Mouse (Mus musculus) heart, embryonic 12.5 days (tissue): ENCODE data around the gene Dynlt3. TPM values are rescaled to one million over a fixed set of nuclear protein-coding genes. Genes with fewer than 3 reads are reported as not detected.
"Not testable (repeated sequence)": the region's sequence is repeated elsewhere in the genome, so short reads cannot be mapped to it uniquely, and the experiment has no call there.

Experiments
- ATAC-seq: fragments of 200-750 bp; cut with Nextera tagmentation; 2 replicates; pipeline ENCODE4 v1.8.0; 2017; ENCODE audit warnings: moderate TSS enrichment, moderate library complexity; ENCODE audit not compliant: insufficient number of reproducible peaks, low FRiP score
- H3K27ac ChIP-seq: fragments of 300-500 bp; sonication (generic); 2 replicates; pipeline ENCODE4 v1.5.1; 2016; ENCODE audit warnings: mild to moderate bottlenecking, moderate library complexity; ENCODE audit not compliant: poor library complexity, severe bottlenecking
- H3K27me3 ChIP-seq: fragments of 300-500 bp; sonication (generic); replicated peaks from 2 replicates; pipeline ENCODE4 v1.6.1; 2016; ENCODE audit warnings: mild to moderate bottlenecking, moderate library complexity
- H3K36me3 ChIP-seq: fragments of 300-500 bp; sonication (generic); 2 replicates; pipeline ENCODE4 v1.6.1; 2016; ENCODE audit warnings: mild to moderate bottlenecking, moderate library complexity
- H3K4me1 ChIP-seq: fragments of 300-500 bp; sonication (generic); replicated peaks from 2 replicates; pipeline ENCODE4 v1.6.1; 2016; ENCODE audit warnings: mild to moderate bottlenecking
- H3K4me2 ChIP-seq: fragments of 300-500 bp; sonication (generic); 2 replicates; pipeline ENCODE4 v1.6.1; 2016; ENCODE audit warnings: mild to moderate bottlenecking, moderate library complexity
- H3K4me3 ChIP-seq: fragments of 300-500 bp; sonication (generic); 2 replicates; pipeline ENCODE4 v1.5.1; 2016; ENCODE audit warnings: mild to moderate bottlenecking
- H3K9ac ChIP-seq: fragments of 300-500 bp; sonication (generic); 2 replicates; pipeline ENCODE4 v1.6.1; 2016; ENCODE audit warnings: mild to moderate bottlenecking, moderate library complexity
- H3K9me3 ChIP-seq: fragments of 300-500 bp; sonication (generic); replicated peaks from 2 replicates; pipeline ENCODE4 v1.6.1; 2016; ENCODE audit warnings: mild to moderate bottlenecking, moderate library complexity
- WGBS: fragments of 180-500 bp; shearing (Covaris S2); methylation state at CpG from one replicate; pipeline ENCODE4 v1.1.7; 2016; 5-methylcytosine and 5-hydroxymethylcytosine counted together
- polyA plus RNA-seq: library from polyadenylated mRNA; unstranded; fragments of >200 nt; fragmentation: Nextera tagmentation; extraction: Ambion mirVana; gene quantifications from 2 replicates; pipeline ENCODE4 v1.2.1, GENCODE M21; 2016

Gene Dynlt3
- 61.1 and 63.2 TPM in 2 replicates for polyA plus RNA-seq

- H3K9ac ChIP-seq, result peak within 1 kb of the TSS; percentile 77
- H3K36me3 ChIP-seq, result no peaks in the 10 kb centered on the region
- H3K27me3 ChIP-seq, result no peaks in the 10 kb centered on the region
- ATAC-seq, result peak; percentile 100
- peak within 1 kb of the TSS; percentile 85 for H3K27ac ChIP-seq
- peak within 1 kb of the TSS; percentile 62 for H3K4me3 ChIP-seq
- H3K4me2 ChIP-seq, result peak within 1 kb of the TSS; percentile 70
- no peaks in the 10 kb centered on the region for H3K4me1 ChIP-seq
- H3K9me3 ChIP-seq, result no peaks in the 10 kb centered on the region; the same call in 1 of the 2 replicates
- 8% methylated on average over 30 of the region's 30 CpGs for WGBS
Measured at GRCm38 (mm10) chrX:9662391-9663111, at the start of gene Dynlt3. Gene Dynlt3 (minus strand): TSS chrX:9663003.

GRCm38 (mm10) chrX:9699815-9700214, 37.0 kb upstream of the Dynlt3 start:
- H3K4me1 ChIP-seq, result no peaks in the 10 kb centered on the region
- H3K4me2 ChIP-seq, result no peak overlapping the region
- no peak overlapping the region for H3K4me3 ChIP-seq
- no peaks in the 10 kb centered on the region for H3K36me3 ChIP-seq
- no peaks in the 10 kb centered on the region for H3K9me3 ChIP-seq
- no peak overlapping the region for H3K9ac ChIP-seq
- no peak for ATAC-seq
- no peaks in the 10 kb centered on the region for H3K27me3 ChIP-seq
- 68% methylated on average over 3 of the region's 3 CpGs for WGBS
- H3K27ac ChIP-seq, result no peak overlapping the region

GRCm38 (mm10) chrX:9695997-9696396, 33.2 kb upstream of the Dynlt3 start:
- no peak for ATAC-seq
- Histone ChIP-seq H3K36me3 (no peaks in the 10 kb centered on the region), H3K4me2 (no peak overlapping the region), H3K4me1 (no peaks in the 10 kb centered on the region), H3K9ac (no peak overlapping the region), H3K27me3 (no peaks in the 10 kb centered on the region), H3K4me3 (no peak overlapping the region), H3K27ac (no peak overlapping the region), H3K9me3 (no peaks in the 10 kb centered on the region)
- 73% methylated on average over 6 of the region's 6 CpGs for WGBS

- no peak overlapping the region for H3K27ac ChIP-seq
- H3K4me2 ChIP-seq, result no peak overlapping the region
- H3K27me3 ChIP-seq, result no peaks in the 10 kb centered on the region
- H3K9me3 ChIP-seq, result no peaks in the 10 kb centered on the region
- whole genome bisulfite sequencing, result 35% methylated on average over 1 of the region's 1 CpGs
- H3K4me3 ChIP-seq, result no peak overlapping the region
- ATAC-seq, result no peak
- no peak overlapping the region for H3K9ac ChIP-seq
- H3K4me1 ChIP-seq, result no peaks in the 10 kb centered on the region
- H3K36me3 ChIP-seq, result no peaks in the 10 kb centered on the region
Measured at GRCm38 (mm10) chrX:9672040-9672439, 9.2 kb upstream of the Dynlt3 start.

- Histone ChIP-seq H3K36me3 (no peaks in the 10 kb centered on the region), H3K27ac (no peak overlapping the region), H3K9ac (no peak overlapping the region), H3K4me1 (no peaks in the 10 kb centered on the region), H3K4me2 (no peak overlapping the region), H3K27me3 (no peaks in the 10 kb centered on the region), H3K4me3 (no peak overlapping the region), H3K9me3 (no peaks in the 10 kb centered on the region)
- no peak for ATAC-seq
- WGBS, result 76% methylated on average over 3 of the region's 3 CpGs
Measured at GRCm38 (mm10) chrX:9671418-9671817, 8.6 kb upstream of the Dynlt3 start.

- no peak overlapping the region for H3K27ac ChIP-seq
- no peak for ATAC-seq
- no peak overlapping the region for H3K4me3 ChIP-seq
- H3K4me1 ChIP-seq, result no peaks in the 10 kb centered on the region
- 0 out of 2 replicates have a peak, but pooled peaks cover 3% of the 10 kb centered on the region for H3K9me3 ChIP-seq
- H3K9ac ChIP-seq, result no peak overlapping the region
- no peak overlapping the region for H3K4me2 ChIP-seq
- no peaks in the 10 kb centered on the region for H3K27me3 ChIP-seq
- 57% methylated on average over 3 of the region's 3 CpGs for WGBS
- H3K36me3 ChIP-seq, result peaks cover 5% of the 10 kb centered on the region; the same call in 1 of the 2 replicates
Measured at GRCm38 (mm10) chrX:9652806-9653205, 10.0 kb downstream of the Dynlt3 start.

GRCm38 (mm10) chrX:9640594-9640993, 22.2 kb downstream of the Dynlt3 start:
- not testable (repeated sequence) for H3K4me2 ChIP-seq, ATAC-seq, H3K4me1 ChIP-seq, H3K9ac ChIP-seq, H3K9me3 ChIP-seq, H3K36me3 ChIP-seq, H3K4me3 ChIP-seq, H3K27me3 ChIP-seq, H3K27ac ChIP-seq
- 52% methylated on average over 5 of the region's 5 CpGs for WGBS

- not testable (repeated sequence) for ATAC-seq, H3K4me2 ChIP-seq, H3K9me3 ChIP-seq, H3K27ac ChIP-seq, H3K9ac ChIP-seq, H3K4me3 ChIP-seq, H3K4me1 ChIP-seq, H3K36me3 ChIP-seq, H3K27me3 ChIP-seq
- 29% methylated on average over 2 of the region's 2 CpGs for WGBS
Measured at GRCm38 (mm10) chrX:9640126-9640525, 22.7 kb downstream of the Dynlt3 start.

Other genes starting within 250 kb of the Dynlt3 start
- 1.0 and 1.3 TPM in 2 replicates for gene Cybb, start 175.2 kb downstream of the Dynlt3 start, polyA plus RNA-seq
- not detected in 2 replicates for gene H2al1o, start 90.6 kb downstream of the Dynlt3 start, polyA plus RNA-seq
- not detected in 2 replicates for gene Hypm, start 183.9 kb upstream of the Dynlt3 start, polyA plus RNA-seq
- gene H2al3, start 186.7 kb upstream of the Dynlt3 start, polyA plus RNA-seq, result not detected in 2 replicates
- gene Sytl5, start 222.6 kb upstream of the Dynlt3 start, polyA plus RNA-seq, result 0.33 and 0.47 TPM in 2 replicates